In the genomic region with DNA sequence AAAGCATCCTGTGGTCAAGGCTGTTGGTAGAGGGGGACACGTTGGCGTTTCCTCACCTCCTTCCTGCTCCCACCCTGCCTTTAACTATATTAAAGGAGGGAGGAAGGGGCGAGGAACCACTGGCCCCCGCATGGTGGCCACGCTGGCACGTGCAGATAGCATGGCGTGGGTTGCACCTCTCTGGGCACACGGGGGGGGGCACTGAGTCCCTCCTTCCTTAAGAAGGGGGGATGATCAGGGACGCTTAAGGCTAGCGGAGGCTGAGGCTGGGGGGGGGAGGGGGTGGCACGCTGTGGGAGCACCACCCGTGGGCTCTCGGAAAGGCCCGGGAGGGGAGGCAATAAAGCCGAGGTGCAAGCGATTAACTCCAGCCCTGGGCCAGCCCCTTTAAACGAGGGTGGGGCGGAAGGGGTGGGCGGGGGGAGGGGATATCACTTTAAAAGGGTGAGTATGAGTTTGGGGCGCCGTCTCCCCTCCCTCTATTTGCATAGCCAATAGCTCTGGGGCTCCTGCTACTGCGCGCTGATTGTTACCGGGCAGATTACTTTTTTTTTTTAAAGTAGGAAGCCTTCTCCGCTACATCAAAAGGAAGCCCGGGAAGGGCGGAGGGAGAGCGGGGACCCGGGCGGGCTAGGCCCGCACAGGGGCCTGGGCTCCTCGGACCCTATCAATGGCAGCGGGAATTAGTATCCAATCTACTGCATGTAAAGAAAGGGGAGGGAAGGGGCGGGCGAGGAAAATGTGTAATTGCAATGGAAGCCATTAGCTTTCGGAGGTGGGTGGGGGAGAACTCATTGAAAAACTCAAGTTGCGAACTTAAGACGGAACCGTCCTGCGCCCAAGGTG, we compare ENCODE assay signal across 8 mouse cellular contexts. TPM values are rescaled to one million over a fixed set of nuclear protein-coding genes. Genes with fewer than 3 reads are reported as not detected.
DNase-seq lines count a peak whose midpoint lies in the region; ATAC-seq and TF ChIP-seq lines count a peak whose summit lies in the region.

A gene (minus strand): TSS at position 88 of the 846 bp plus-strand sequence.

- H3K27me3 ChIP-seq in heart, embryonic 13.5 days (replicated peaks) = peaks cover 5% of the 10 kb centered on the region
- H3K27me3 ChIP-seq in kidney, embryonic 16.5 days (ENCODE audit: insufficient read depth, low read length) = 0 out of 2 replicates have a peak, but pooled peaks cover 3% of the 10 kb centered on the region
- peaks cover 92% of the 10 kb centered on the region for H3K27me3 ChIP-seq in liver, embryonic 12.5 days (replicated peaks)
- H3K27me3 ChIP-seq in myocyte (ENCODE audit: control insufficient read depth, insufficient read depth, insufficient read length) = peaks cover 65% of the 10 kb centered on the region
- no peaks in the 10 kb centered on the region for H3K27me3 ChIP-seq in stomach, postnatal 0 days (ENCODE audit: control insufficient read depth, insufficient read depth, low read length)

- no peaks in the 10 kb centered on the region for H3K9me3 ChIP-seq in heart, embryonic 13.5 days
- H3K9me3 ChIP-seq in kidney, embryonic 16.5 days (ENCODE audit: low read length) = no peaks in the 10 kb centered on the region
- H3K9me3 ChIP-seq in liver, embryonic 12.5 days (replicated peaks) = no peaks in the 10 kb centered on the region
- no peaks in the 10 kb centered on the region for H3K9me3 ChIP-seq in stomach, postnatal 0 days (ENCODE audit: control insufficient read depth, low read length)

- H3K4me3 ChIP-seq in heart, embryonic 13.5 days = peak within 1 kb of the TSS; percentile 92
- peak within 1 kb of the TSS; percentile 78 for H3K4me3 ChIP-seq in kidney, embryonic 16.5 days (ENCODE audit: low read length)
- H3K4me3 ChIP-seq in liver, embryonic 12.5 days = peak within 1 kb of the TSS; percentile 67
- H3K4me3 ChIP-seq in myocyte = peak within 1 kb of the TSS; percentile 73
- H3K4me3 ChIP-seq in stomach, postnatal 0 days (ENCODE audit: low read depth, low read length) = peak within 1 kb of the TSS; percentile 83

- peak within 1 kb of the TSS; percentile 87 for H3K4me2 ChIP-seq in heart, embryonic 13.5 days
- H3K4me2 ChIP-seq in kidney, embryonic 16.5 days (replicated peaks; ENCODE audit: low read depth, low read length) = peak within 1 kb of the TSS; percentile 79
- H3K4me2 ChIP-seq in liver, embryonic 12.5 days = peak within 1 kb of the TSS; percentile 85
- H3K4me2 ChIP-seq in myocyte (ENCODE audit: low read depth) = peak within 1 kb of the TSS; percentile 64
- peak within 1 kb of the TSS; percentile 86 for H3K4me2 ChIP-seq in stomach, postnatal 0 days (replicated peaks; ENCODE audit: low read depth)

- H3K79me2 ChIP-seq in myocyte (ENCODE audit: control insufficient read depth, insufficient read depth) = no peaks in the 10 kb centered on the region

- under 1% methylated on average over 39 of the region's 40 CpGs for WGBS in heart, embryonic 13.5 days
- WGBS in kidney, embryonic 16.5 days = under 1% methylated on average over 38 of the region's 40 CpGs
- WGBS in liver, embryonic 12.5 days (ENCODE audit: insufficient replicate concordance) = 1% methylated on average over 38 of the region's 40 CpGs
- WGBS in stomach, postnatal 0 days = 1% methylated on average over 38 of the region's 40 CpGs

- TF ChIP-seq POLR2A in myocyte (IDR thresholded peaks at IDR 0.05; ENCODE audit: insufficient read length, low read depth) = no peak

- peak in 1 of 2 experiments; percentile 58 for DNase-seq in frontal cortex, adult 2 months (ENCODE audit: extremely low spot score in 1 of 2, low spot score in 1 of 2)
- peak; percentile 69 for DNase-seq in embryo, embryonic 11.5 days (ENCODE audit: low read depth, low spot score)
- peak; percentile 85 for DNase-seq in stomach, postnatal 0 days (ENCODE audit: low spot score)

- peak within 1 kb of the TSS; percentile 82 for H3K9ac ChIP-seq in heart, embryonic 13.5 days
- H3K9ac ChIP-seq in kidney, embryonic 16.5 days (replicated peaks; ENCODE audit: low read length) = peak within 1 kb of the TSS; percentile 69
- H3K9ac ChIP-seq in liver, embryonic 12.5 days = peak within 1 kb of the TSS; percentile 60
- H3K9ac ChIP-seq in stomach, postnatal 0 days (ENCODE audit: low read length) = peak within 1 kb of the TSS; percentile 66

- ATAC-seq in frontal cortex, adult (ENCODE audit: low TSS enrichment) = no peak
- peak; percentile 62 for ATAC-seq in heart, embryonic 13.5 days (ENCODE audit: extremely low read depth, insufficient number of reproducible peaks, low FRiP score, low TSS enrichment)
- peak; percentile 77 for ATAC-seq in kidney, embryonic 16.5 days (ENCODE audit: low FRiP score, low TSS enrichment)
- ATAC-seq in liver, embryonic 12.5 days = peak; percentile 75
- ATAC-seq in stomach, postnatal 0 days (ENCODE audit: low FRiP score, low TSS enrichment) = peak; percentile 64

- TF ChIP-seq EP300 in stomach, postnatal 0 days (optimal IDR thresholded peaks at IDR 0.05) = no peak

- peaks cover 8% of the 10 kb centered on the region; the same call in 1 of the 2 replicates for H3K36me3 ChIP-seq in heart, embryonic 13.5 days
- H3K36me3 ChIP-seq in kidney, embryonic 16.5 days (ENCODE audit: insufficient read depth, low read length) = no peaks in the 10 kb centered on the region
- H3K36me3 ChIP-seq in liver, embryonic 12.5 days = peaks cover 3% of the 10 kb centered on the region; the same call in 1 of the 2 replicates
- H3K36me3 ChIP-seq in myocyte (ENCODE audit: control insufficient read depth, insufficient read depth) = no peaks in the 10 kb centered on the region
- no peaks in the 10 kb centered on the region for H3K36me3 ChIP-seq in stomach, postnatal 0 days (ENCODE audit: control insufficient read depth, insufficient read depth, low read length)

- no peak for TF ChIP-seq CTCF in stomach, postnatal 0 days (IDR thresholded peaks at IDR 0.05; ENCODE audit: low read depth)

- H3ac ChIP-seq in myocyte (ENCODE audit: control insufficient read depth, insufficient read length) = no peak within 1 kb of the TSS

- peaks cover 45% of the 10 kb centered on the region for H3K4me1 ChIP-seq in heart, embryonic 13.5 days
- H3K4me1 ChIP-seq in kidney, embryonic 16.5 days (ENCODE audit: insufficient read depth, low read length) = peaks cover 35% of the 10 kb centered on the region
- H3K4me1 ChIP-seq in liver, embryonic 12.5 days = peaks cover 71% of the 10 kb centered on the region
- H3K4me1 ChIP-seq in stomach, postnatal 0 days (replicated peaks; ENCODE audit: control insufficient read depth, insufficient read depth) = peaks cover 16% of the 10 kb centered on the region

- H3K27ac ChIP-seq in heart, embryonic 13.5 days (replicated peaks) = peak within 1 kb of the TSS; percentile 87
- peak within 1 kb of the TSS; percentile 93 for H3K27ac ChIP-seq in kidney, embryonic 16.5 days (ENCODE audit: low read length)
- H3K27ac ChIP-seq in liver, embryonic 12.5 days = peak within 1 kb of the TSS; percentile 84
- H3K27ac ChIP-seq in stomach, postnatal 0 days (replicated peaks) = peak within 1 kb of the TSS; percentile 94

TF ChIP-seq in myocyte, 11 proteins besides CTCF, POLR2A, EP300 and RAD21:
- TF ChIP-seq USF1 (IDR thresholded peaks at IDR 0.05; ENCODE audit: low read depth) = no peak
- no peak for TF ChIP-seq SRF (IDR thresholded peaks at IDR 0.05; ENCODE audit: control insufficient read depth, insufficient read length, low read depth)
- TF ChIP-seq MYOD1 (IDR thresholded peaks at IDR 0.05; ENCODE audit: control insufficient read depth in 1 of 3, insufficient read length in 2 of 3, low read depth in 2 of 3) = no peak
- no peak for TF ChIP-seq MYOG (IDR thresholded peaks at IDR 0.05; ENCODE audit: control insufficient read depth in 1 of 3, insufficient read depth in 1 of 3, insufficient read length in 2 of 3, low read depth in 2 of 3)
- TF ChIP-seq MAX (IDR thresholded peaks at IDR 0.05; ENCODE audit: low read depth) = no peak
- TF ChIP-seq TCF12 (IDR thresholded peaks at IDR 0.05; ENCODE audit: insufficient read depth, poor library complexity, severe bottlenecking) = no peak
- TF ChIP-seq CEBPB (IDR thresholded peaks at IDR 0.05; ENCODE audit: insufficient read depth, poor library complexity, severe bottlenecking) = no peak
- no peak for TF ChIP-seq TCF3 (IDR thresholded peaks at IDR 0.05; ENCODE audit: insufficient read length, low read depth)
- TF ChIP-seq REST (IDR thresholded peaks at IDR 0.05; ENCODE audit: insufficient read depth, insufficient read length) = no peak
- TF ChIP-seq E2F4 (IDR thresholded peaks at IDR 0.05; ENCODE audit: insufficient read depth) = no peak
- TF ChIP-seq POLR2AphosphoS2 (IDR thresholded peaks at IDR 0.05; ENCODE audit: insufficient read length, low read depth) = no peak

RNA-seq across cellular contexts. Expression of the gene that starts here (rescaled TPM):
- 41.8 and 49.2 TPM in 2 replicates for polyA plus RNA-seq in frontal cortex, adult 2 months (2012; rRNA removed)
- polyA plus RNA-seq in heart, embryonic 13.5 days (2015; fragmentation: Nextera tagmentation; extraction: Ambion mirVana) = 583 and 638 TPM in 2 replicates
- polyA plus RNA-seq in kidney, embryonic 16.5 days (2015; fragmentation: Nextera tagmentation; extraction: Ambion mirVana) = 600 and 665 TPM in 2 replicates
- 136 and 148 TPM in 2 replicates for polyA plus RNA-seq in liver, embryonic 12.5 days (2016; fragmentation: Nextera tagmentation; extraction: Ambion mirVana)
- 13.9 TPM for polyA plus RNA-seq in myocyte (2012; fragmentation: generic; extraction: Trizol)
- 433 and 478 TPM in 2 replicates for polyA plus RNA-seq in stomach, postnatal 0 days (2015; fragmentation: Nextera tagmentation; extraction: Ambion mirVana)
